Mouse (Mus musculus) kidney, postnatal 0 days (tissue): ENCODE measurements around the gene Apoc1. TPM values are rescaled to one million over a fixed set of nuclear protein-coding genes. Genes with fewer than 3 reads are reported as not detected.
A peak's percentile ranks its signal among the peaks of the same experiment; 100 is the strongest.

Source experiments
- ATAC-seq: fragments of 200-750 bp; cut with Nextera tagmentation; replicated peaks from 2 replicates; pipeline ENCODE4 v1.8.0; 2017; ENCODE audit warnings: low read depth, moderate number of reproducible peaks, moderate TSS enrichment, moderate library complexity; ENCODE audit not compliant: low FRiP score
- DNase-seq: peaks from one replicate; pipeline ENCODE4 v3.0.0-alpha.2; 2016; ENCODE audit warnings: low spot score
- H3K27ac ChIP-seq: fragments of 300-500 bp; sonication (generic); 2 replicates; pipeline ENCODE4 v1.5.1; 2014; ENCODE audit warnings: mild to moderate bottlenecking
- H3K27me3 ChIP-seq: fragments of 300-500 bp; sonication (generic); 2 replicates; pipeline ENCODE4 v1.6.1; 2014; ENCODE audit warnings: low read length, mixed read lengths; ENCODE audit not compliant: insufficient read depth
- H3K36me3 ChIP-seq: fragments of 300-500 bp; sonication (generic); 2 replicates; pipeline ENCODE4 v1.6.1; 2014; ENCODE audit warnings: low read length, mixed read lengths; ENCODE audit not compliant: insufficient read depth
- H3K4me1 ChIP-seq: fragments of 300-500 bp; sonication (generic); replicated peaks from 2 replicates; pipeline ENCODE4 v1.6.1; 2014; ENCODE audit warnings: antibody characterized with exemption, low read length, mixed read lengths; ENCODE audit not compliant: insufficient read depth
- H3K4me2 ChIP-seq: fragments of 300-500 bp; sonication (generic); 2 replicates; pipeline ENCODE4 v1.6.1; 2014; ENCODE audit warnings: mild to moderate bottlenecking, low read length, moderate library complexity, mixed read lengths
- H3K4me3 ChIP-seq: fragments of 300-500 bp; sonication (generic); replicated peaks from 2 replicates; pipeline ENCODE4 v1.5.1; 2014; ENCODE audit warnings: low read depth, low read length
- H3K9ac ChIP-seq: fragments of 300-500 bp; sonication (generic); 2 replicates; pipeline ENCODE4 v1.6.1; 2014; ENCODE audit warnings: low read depth, low read length
- H3K9me3 ChIP-seq: fragments of 300-500 bp; sonication (generic); replicated peaks from 2 replicates; pipeline ENCODE4 v1.6.1; 2016; ENCODE audit warnings: low read length, inconsistent platforms, mixed read lengths
- CTCF ChIP-seq: IDR thresholded peaks from 2 replicates; pipeline ENCODE4 v1.5.1; 2016; ENCODE audit warnings: antibody characterized with exemption, low read depth, mild to moderate bottlenecking, moderate library complexity
- WGBS: fragments of 180-500 bp; shearing (Covaris S2); extraction: QIAGEN DNeasy Blood & Tissue Kit; methylation state at CpG from one replicate; pipeline ENCODE4 v1.1.7; 2014; 5-methylcytosine and 5-hydroxymethylcytosine counted together
- polyA plus RNA-seq: library from polyadenylated mRNA; unstranded; fragments of >200 nt; fragmentation: Nextera tagmentation; extraction: Ambion mirVana; gene quantifications from 2 replicates; pipeline ENCODE4 v1.2.1, GENCODE M21; 2015

Apoc1 gene
- polyA plus RNA-seq, 1 experiment from 2014 or later: 48.4 TPM

DNA sequence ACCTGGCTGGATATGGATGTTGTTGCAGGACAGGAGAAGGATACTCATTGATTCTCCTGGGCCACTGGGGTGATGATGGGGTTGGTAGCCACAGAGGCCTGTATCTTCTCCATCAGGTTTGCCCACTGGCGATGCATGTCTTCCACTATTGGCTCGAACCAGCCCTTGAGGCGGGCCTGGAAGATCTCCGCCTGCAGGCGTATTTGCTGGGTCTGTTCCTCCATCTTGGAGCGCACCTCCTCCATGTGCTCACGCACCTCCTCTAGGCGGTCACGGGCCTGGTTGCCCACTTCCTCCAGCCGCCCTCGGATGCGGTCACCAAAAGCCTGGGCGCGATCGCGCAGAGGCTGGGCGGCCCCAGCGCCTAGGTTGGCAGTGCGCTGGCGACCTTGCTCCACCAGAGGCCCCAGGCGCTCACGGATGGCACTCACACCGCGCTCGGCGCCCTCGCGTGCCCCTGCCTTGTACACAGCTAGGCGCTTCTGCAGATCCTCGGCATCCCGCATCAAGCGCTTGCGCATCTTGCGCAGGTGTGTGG is 3.9 kb upstream of the Apoc1 start:
- no peak overlapping the region for H3K9ac ChIP-seq
- no peak overlapping the region for H3K4me3 ChIP-seq
- WGBS: 97% methylated on average over 34 of the region's 34 CpGs
- TF ChIP-seq CTCF: no peak
- no peak for ATAC-seq
- no peaks in the 10 kb centered on the region for H3K27me3 ChIP-seq
- H3K27ac ChIP-seq: no peak overlapping the region
- no peaks in the 10 kb centered on the region for H3K9me3 ChIP-seq
- no peaks in the 10 kb centered on the region for H3K36me3 ChIP-seq
- no peak overlapping the region for H3K4me2 ChIP-seq
- no peak for DNase-seq
- peaks cover 13% of the 10 kb centered on the region for H3K4me1 ChIP-seq

DNA sequence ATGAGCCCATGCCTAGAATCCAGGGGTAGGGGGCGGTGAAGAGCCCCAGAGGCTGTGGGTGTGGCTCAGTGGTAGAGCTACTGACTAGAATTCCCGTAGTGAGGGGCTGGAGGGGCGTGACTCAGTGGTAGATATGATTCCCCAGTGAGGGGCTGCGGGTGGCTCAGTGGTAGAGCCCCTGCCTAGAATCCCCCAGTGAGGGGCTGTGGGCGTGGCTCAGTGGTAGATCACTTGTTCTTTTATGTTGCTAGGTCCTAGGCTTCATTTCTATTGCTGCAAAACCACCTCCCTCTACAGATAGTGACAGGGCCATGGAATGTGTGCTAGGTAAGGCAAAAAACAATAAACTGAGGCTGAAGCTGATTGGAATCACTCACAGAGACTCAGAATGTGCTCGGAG is 3.4 kb upstream of the Apoc1 start:
- WGBS: 89% methylated on average over 6 of the region's 6 CpGs

DNA sequence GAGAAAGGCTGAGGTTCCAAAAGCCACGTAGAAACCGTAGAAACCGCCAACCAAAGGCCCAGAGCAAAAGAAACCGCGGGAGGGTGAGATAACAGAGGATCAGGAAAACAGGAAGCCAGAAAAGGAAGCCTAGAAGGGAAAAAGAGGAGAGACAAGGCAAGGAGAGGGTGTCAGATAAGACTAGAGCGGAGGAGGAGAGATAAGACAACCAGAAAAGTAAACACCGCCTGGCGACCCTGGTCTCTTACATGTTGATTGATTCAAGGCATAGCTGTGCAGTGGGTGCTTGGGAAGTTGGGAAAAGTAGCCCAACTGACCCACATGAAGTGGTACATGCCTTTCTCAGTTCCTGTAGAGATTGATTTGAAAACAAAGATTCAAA is 2.7 kb upstream of the Apoc1 start:
- no peaks in the 10 kb centered on the region for H3K27me3 ChIP-seq
- H3K36me3 ChIP-seq: no peaks in the 10 kb centered on the region
- no peak overlapping the region for H3K9ac ChIP-seq
- TF ChIP-seq CTCF: no peak
- H3K27ac ChIP-seq: no peak overlapping the region
- H3K4me2 ChIP-seq: no peak overlapping the region
- WGBS: 37% methylated on average over 8 of the region's 8 CpGs
- H3K4me1 ChIP-seq: peaks cover 5% of the 10 kb centered on the region
- no peaks in the 10 kb centered on the region for H3K9me3 ChIP-seq
- ATAC-seq (no peak), DNase-seq (no peak)
- H3K4me3 ChIP-seq: no peak overlapping the region

More for the DNA sequence above, 3.4 kb upstream of the Apoc1 start:
- H3K36me3 ChIP-seq: no peaks in the 10 kb centered on the region
- DNase-seq: no peak
- peaks cover 12% of the 10 kb centered on the region for H3K4me1 ChIP-seq
- no peak overlapping the region for H3K4me3 ChIP-seq
- TF ChIP-seq CTCF: no peak
- H3K9ac ChIP-seq: no peak overlapping the region
- H3K4me2 ChIP-seq: no peak overlapping the region
- H3K27me3 ChIP-seq: no peaks in the 10 kb centered on the region
- H3K27ac ChIP-seq: no peak overlapping the region
- ATAC-seq: no peak
- H3K9me3 ChIP-seq: no peaks in the 10 kb centered on the region

DNA sequence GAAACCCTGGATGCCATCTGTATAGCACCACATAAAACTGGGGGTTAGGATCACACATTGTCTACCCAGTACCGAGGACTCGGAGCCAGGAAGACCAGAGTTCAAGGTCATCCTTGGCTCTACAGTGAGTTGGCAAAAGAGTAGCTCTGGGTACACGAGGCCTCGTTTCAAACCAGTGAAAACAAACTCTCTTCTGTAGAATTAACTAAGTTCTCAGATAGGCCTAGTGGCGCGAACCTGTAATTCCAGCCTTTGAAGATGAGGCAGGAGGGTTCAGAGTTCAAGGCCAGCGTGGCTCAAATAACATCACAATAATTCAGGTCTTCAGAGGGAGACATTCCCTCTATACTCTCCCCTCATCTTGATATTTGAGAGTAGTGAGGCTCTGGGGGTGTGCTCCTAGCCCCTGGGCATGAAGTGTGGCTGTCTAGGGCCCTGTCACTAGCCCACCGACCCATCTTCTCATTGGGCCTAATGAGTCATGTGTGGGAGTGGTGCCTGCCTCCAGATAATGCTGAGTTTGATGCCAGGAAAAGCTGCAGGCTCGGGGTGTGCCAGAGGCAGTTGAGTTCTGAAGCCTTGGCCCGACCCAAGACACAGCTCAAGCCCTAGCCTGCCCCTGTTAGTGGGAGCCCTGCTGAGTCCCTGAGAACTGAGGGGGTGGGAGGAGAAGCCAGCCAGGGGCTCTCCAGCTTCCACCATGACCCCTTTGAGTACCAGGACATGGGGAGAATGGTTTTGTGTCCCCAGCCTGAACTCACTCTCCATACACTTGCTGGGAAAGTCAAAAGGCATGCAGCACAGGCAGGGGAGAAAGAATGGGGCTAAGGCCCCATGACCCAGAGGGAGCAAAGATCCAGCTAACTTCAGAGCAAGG is 2.1 kb upstream of the Apoc1 start:
- no peak for DNase-seq
- TF ChIP-seq CTCF: no peak
- no peak overlapping the region for H3K27ac ChIP-seq
- peaks cover 5% of the 10 kb centered on the region for H3K4me1 ChIP-seq
- H3K36me3 ChIP-seq: no peaks in the 10 kb centered on the region
- H3K4me3 ChIP-seq: no peak overlapping the region
- 64% methylated on average over 10 of the region's 10 CpGs for WGBS
- H3K27me3 ChIP-seq: no peaks in the 10 kb centered on the region
- H3K9me3 ChIP-seq: no peaks in the 10 kb centered on the region
- no peak overlapping the region for H3K4me2 ChIP-seq
- no peak for ATAC-seq
- no peak overlapping the region for H3K9ac ChIP-seq

DNA sequence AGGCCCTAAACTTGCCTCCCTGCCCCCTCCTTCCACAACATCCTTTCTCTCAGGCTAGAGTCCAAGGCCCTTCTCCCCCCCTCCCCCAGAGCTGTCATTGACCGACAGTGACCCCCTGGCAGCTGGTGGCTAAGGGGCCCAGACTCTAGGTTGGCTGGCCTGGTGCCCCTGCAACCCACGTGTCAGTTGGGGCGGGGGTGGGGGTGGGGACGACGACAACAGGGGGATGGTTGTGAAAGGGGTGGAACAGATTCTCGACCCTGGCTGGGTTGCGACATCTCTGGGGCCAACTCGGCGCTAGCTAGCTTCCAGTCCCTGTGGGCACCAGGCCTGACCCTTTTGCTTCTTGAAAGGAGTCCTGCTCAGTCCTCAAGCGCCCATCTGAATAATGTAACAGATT is 961 bp upstream of the Apoc1 start:
- Histone ChIP-seq H3K9ac (no peak overlapping the region), H3K9me3 (no peaks in the 10 kb centered on the region), H3K36me3 (no peaks in the 10 kb centered on the region), H3K4me1 (peaks cover 5% of the 10 kb centered on the region), H3K4me3 (no peak overlapping the region), H3K27ac (no peak overlapping the region), H3K4me2 (no peak overlapping the region), H3K27me3 (no peaks in the 10 kb centered on the region)
- 24% methylated on average over 10 of the region's 10 CpGs for WGBS
- ATAC-seq (peak; percentile 35; the same call in 1 of the 2 replicates), DNase-seq (no peak)
- no peak for TF ChIP-seq CTCF

DNA sequence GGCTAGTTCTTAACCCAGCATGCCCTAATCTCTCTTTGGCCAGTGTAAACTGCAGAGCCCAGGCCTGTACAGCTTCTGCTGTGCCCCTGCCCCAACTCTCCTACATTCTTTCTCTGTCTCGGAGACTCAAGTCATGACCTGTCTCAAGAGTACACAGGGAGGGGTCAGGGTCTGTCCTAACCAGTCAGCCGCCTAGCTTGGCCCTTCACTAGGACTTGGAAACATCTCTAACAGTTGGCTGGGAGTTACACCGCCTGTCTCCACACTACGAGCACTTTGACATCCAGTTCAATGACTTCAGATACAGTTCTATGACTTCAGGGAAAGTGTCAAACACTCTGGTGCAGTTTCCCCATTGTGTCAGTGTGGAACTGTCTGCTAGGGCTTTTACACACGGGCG is 1.0 kb downstream of the Apoc1 start:
- H3K27ac ChIP-seq: 0 out of 2 replicates have a peak overlapping the region, but pooled peaks have one; percentile 36
- ATAC-seq (no peak), DNase-seq (no peak)
- H3K36me3 ChIP-seq: no peaks in the 10 kb centered on the region
- H3K4me2 ChIP-seq: no peak overlapping the region
- WGBS: 69% methylated on average over 6 of the region's 6 CpGs
- peaks cover 5% of the 10 kb centered on the region for H3K4me1 ChIP-seq
- no peaks in the 10 kb centered on the region for H3K9me3 ChIP-seq
- H3K27me3 ChIP-seq: no peaks in the 10 kb centered on the region
- no peak overlapping the region for H3K9ac ChIP-seq
- H3K4me3 ChIP-seq: no peak overlapping the region
- no peak for TF ChIP-seq CTCF
